Mouse (Mus musculus) MN1 (cell line): ENCODE measurements around the gene Tmem165.

ENCODE experiments used
- DNase-seq: peaks from one replicate; pipeline ENCODE4 v3.0.0-alpha.2; 2016; ENCODE audit warnings: low spot score

Tmem165 gene

GRCm38 (mm10) chr5:76246539-76246938, 62.9 kb downstream of the Tmem165 start:
- no peak for DNase-seq

- DNase-seq: no peak
Measured at GRCm38 (mm10) chr5:76250948-76251347, 67.3 kb downstream of the Tmem165 start.
